Mouse (Mus musculus) hindbrain, embryonic 12.5 days (tissue): ENCODE measurements around the gene BC005624. TPM values are rescaled to one million over a fixed set of nuclear protein-coding genes. Genes with fewer than 3 reads are reported as not detected.
A peak's percentile ranks its signal among the peaks of the same experiment; 100 is the strongest.

Experiments used
- ATAC-seq: fragments of 200-750 bp; cut with Nextera tagmentation; 2 replicates; pipeline ENCODE4 v1.8.0; 2017; ENCODE audit warnings: moderate TSS enrichment; ENCODE audit not compliant: low FRiP score
- H3K27ac ChIP-seq: fragments of 300-500 bp; sonication (generic); 2 replicates; pipeline ENCODE4 v1.5.1; 2016; ENCODE audit warnings: mild to moderate bottlenecking
- H3K27me3 ChIP-seq: fragments of 300-500 bp; sonication (generic); 2 replicates; pipeline ENCODE4 v1.6.1; 2016; ENCODE audit warnings: mild to moderate bottlenecking
- H3K36me3 ChIP-seq: fragments of 300-500 bp; sonication (generic); 2 replicates; pipeline ENCODE4 v1.6.1; 2016; ENCODE audit warnings: mild to moderate bottlenecking
- H3K4me1 ChIP-seq: fragments of 300-500 bp; sonication (generic); 2 replicates; pipeline ENCODE4 v1.6.1; 2016
- H3K4me2 ChIP-seq: fragments of 300-500 bp; sonication (generic); replicated peaks from 2 replicates; pipeline ENCODE4 v1.6.1; 2016; ENCODE audit warnings: mild to moderate bottlenecking
- H3K4me3 ChIP-seq: fragments of 300-500 bp; sonication (generic); 2 replicates; pipeline ENCODE4 v1.5.1; 2016; ENCODE audit warnings: mild to moderate bottlenecking
- H3K9ac ChIP-seq: fragments of 300-500 bp; sonication (generic); 2 replicates; pipeline ENCODE4 v1.6.1; 2016; ENCODE audit warnings: mild to moderate bottlenecking, moderate library complexity
- H3K9me3 ChIP-seq: fragments of 300-500 bp; sonication (generic); replicated peaks from 2 replicates; pipeline ENCODE4 v1.6.1; 2016; ENCODE audit warnings: mild to moderate bottlenecking
- WGBS: fragments of 180-500 bp; shearing (Covaris S2); methylation state at CpG from one replicate; pipeline ENCODE4 v1.1.7; 2016; 5-methylcytosine and 5-hydroxymethylcytosine counted together
- polyA plus RNA-seq: library from polyadenylated mRNA; unstranded; fragments of >200 nt; fragmentation: Nextera tagmentation; extraction: Ambion mirVana; gene quantifications from 2 replicates; pipeline ENCODE4 v1.2.1, GENCODE M21; 2016

The BC005624 gene
- polyA plus RNA-seq, 1 experiment from 2014 or later, result 75.2 TPM

GRCm38 (mm10) chr2:31006434-31006833 lies 24.4 kb upstream of the BC005624 start:
- Histone ChIP-seq H3K27ac (no peak overlapping the region), H3K27me3 (no peaks in the 10 kb centered on the region), H3K4me1 (0 out of 2 replicates have a peak, but pooled peaks cover 2% of the 10 kb centered on the region), H3K36me3 (peaks cover 74% of the 10 kb centered on the region), H3K9me3 (no peaks in the 10 kb centered on the region), H3K4me3 (no peak overlapping the region), H3K9ac (no peak overlapping the region), H3K4me2 (no peak overlapping the region)
- 80% methylated on average over 5 of the region's 5 CpGs for WGBS
- no peak for ATAC-seq

GRCm38 (mm10) chr2:31005453-31005852 lies 23.5 kb upstream of the BC005624 start:
- no peak for ATAC-seq
- 77% methylated on average over 2 of the region's 2 CpGs for WGBS
- H3K27me3 ChIP-seq, result no peaks in the 10 kb centered on the region

GRCm38 (mm10) chr2:31002857-31003256 lies 20.9 kb upstream of the BC005624 start:
- WGBS, result 92% methylated on average over 10 of the region's 10 CpGs
- no peak overlapping the region for H3K4me2 ChIP-seq
- ATAC-seq, result no peak
- H3K27me3 ChIP-seq, result no peaks in the 10 kb centered on the region
- 0 out of 2 replicates have a peak, but pooled peaks cover 5% of the 10 kb centered on the region for H3K4me1 ChIP-seq
- no peak overlapping the region for H3K27ac ChIP-seq
- H3K36me3 ChIP-seq, result peaks cover 57% of the 10 kb centered on the region
- no peaks in the 10 kb centered on the region for H3K9me3 ChIP-seq
- no peak overlapping the region for H3K4me3 ChIP-seq
- no peak overlapping the region for H3K9ac ChIP-seq

More at GRCm38 (mm10) chr2:31005453-31005852, 23.5 kb upstream of the BC005624 start:
- no peak overlapping the region for H3K9ac ChIP-seq
- H3K4me2 ChIP-seq, result no peak overlapping the region
- no peak overlapping the region for H3K27ac ChIP-seq
- no peak overlapping the region for H3K4me3 ChIP-seq
- 0 out of 2 replicates have a peak, but pooled peaks cover 2% of the 10 kb centered on the region for H3K4me1 ChIP-seq
- no peaks in the 10 kb centered on the region for H3K9me3 ChIP-seq
- peaks cover 64% of the 10 kb centered on the region for H3K36me3 ChIP-seq

GRCm38 (mm10) chr2:30998443-30999260 lies 16.7 kb upstream of the BC005624 start:
- Histone ChIP-seq H3K4me2 (no peak overlapping the region), H3K27ac (peak overlapping the region; percentile 32; the same call in 1 of the 2 replicates), H3K4me1 (0 out of 2 replicates have a peak, but pooled peaks cover 3% of the 10 kb centered on the region), H3K27me3 (no peaks in the 10 kb centered on the region), H3K9ac (no peak overlapping the region), H3K4me3 (no peak overlapping the region), H3K36me3 (peaks cover 29% of the 10 kb centered on the region), H3K9me3 (no peaks in the 10 kb centered on the region)
- no peak for ATAC-seq
- 69% methylated on average over 8 of the region's 8 CpGs for WGBS

GRCm38 (mm10) chr2:30995432-30995996 lies 13.5 kb upstream of the BC005624 start:
- 0 out of 2 replicates have a peak, but pooled peaks cover 3% of the 10 kb centered on the region for H3K4me1 ChIP-seq
- WGBS, result 78% methylated on average over 11 of the region's 11 CpGs
- H3K27ac ChIP-seq, result no peak overlapping the region
- peaks cover 11% of the 10 kb centered on the region; the same call in 1 of the 2 replicates for H3K36me3 ChIP-seq
- no peak overlapping the region for H3K4me2 ChIP-seq
- H3K9ac ChIP-seq, result no peak overlapping the region
- no peaks in the 10 kb centered on the region for H3K27me3 ChIP-seq
- H3K9me3 ChIP-seq, result no peaks in the 10 kb centered on the region
- ATAC-seq, result no peak
- H3K4me3 ChIP-seq, result no peak overlapping the region

GRCm38 (mm10) chr2:30994853-30995252 lies 12.9 kb upstream of the BC005624 start:
- Histone ChIP-seq H3K36me3 (peaks cover 10% of the 10 kb centered on the region; the same call in 1 of the 2 replicates), H3K27me3 (no peaks in the 10 kb centered on the region), H3K9ac (no peak overlapping the region), H3K4me3 (no peak overlapping the region), H3K4me1 (0 out of 2 replicates have a peak, but pooled peaks cover 3% of the 10 kb centered on the region), H3K9me3 (no peaks in the 10 kb centered on the region), H3K4me2 (no peak overlapping the region), H3K27ac (no peak overlapping the region)
- ATAC-seq, result no peak
- 97% methylated on average over 4 of the region's 4 CpGs for WGBS

GRCm38 (mm10) chr2:30990221-30990620 lies 8.2 kb upstream of the BC005624 start:
- H3K4me2 ChIP-seq, result no peak overlapping the region
- no peaks in the 10 kb centered on the region for H3K27me3 ChIP-seq
- H3K9ac ChIP-seq, result no peak overlapping the region
- H3K4me1 ChIP-seq, result peaks cover 3% of the 10 kb centered on the region; the same call in 1 of the 2 replicates
- no peak for ATAC-seq
- 91% methylated on average over 9 of the region's 9 CpGs for WGBS
- H3K27ac ChIP-seq, result no peak overlapping the region
- H3K36me3 ChIP-seq, result 0 out of 2 replicates have a peak, but pooled peaks cover 9% of the 10 kb centered on the region
- H3K4me3 ChIP-seq, result no peak overlapping the region
- H3K9me3 ChIP-seq, result no peaks in the 10 kb centered on the region

GRCm38 (mm10) chr2:30985111-30986020 lies 3.4 kb upstream of the BC005624 start:
- 32% methylated on average over 17 of the region's 17 CpGs for WGBS
- no peak overlapping the region; the same call in 1 of the 2 replicates for H3K4me2 ChIP-seq

GRCm38 (mm10) chr2:30983024-30983423 lies 1.0 kb upstream of the BC005624 start:
- peaks cover 18% of the 10 kb centered on the region for H3K4me1 ChIP-seq
- no peaks in the 10 kb centered on the region for H3K27me3 ChIP-seq
- peak overlapping the region; percentile 80 for H3K4me2 ChIP-seq
- H3K27ac ChIP-seq, result no peak overlapping the region
- WGBS, result 56% methylated on average over 7 of the region's 7 CpGs
- peaks cover 21% of the 10 kb centered on the region for H3K36me3 ChIP-seq
- no peaks in the 10 kb centered on the region for H3K9me3 ChIP-seq
- peak overlapping the region; percentile 78 for H3K9ac ChIP-seq
- ATAC-seq, result no peak
- peak overlapping the region; percentile 74 for H3K4me3 ChIP-seq

More at GRCm38 (mm10) chr2:30985111-30986020, 3.4 kb upstream of the BC005624 start:
- no peak for ATAC-seq
- Histone ChIP-seq H3K4me3 (no peak overlapping the region), H3K9me3 (no peaks in the 10 kb centered on the region), H3K9ac (no peak overlapping the region), H3K36me3 (peaks cover 8% of the 10 kb centered on the region; the same call in 1 of the 2 replicates), H3K4me1 (peaks cover 18% of the 10 kb centered on the region), H3K27me3 (no peaks in the 10 kb centered on the region), H3K27ac (no peak overlapping the region)

- Histone ChIP-seq H3K27ac (peak within 1 kb of the TSS; percentile 80), H3K9me3 (no peaks in the 10 kb centered on the region), H3K4me3 (peak within 1 kb of the TSS; percentile 99), H3K27me3 (no peaks in the 10 kb centered on the region), H3K36me3 (peaks cover 27% of the 10 kb centered on the region), H3K4me1 (peaks cover 18% of the 10 kb centered on the region), H3K4me2 (peak within 1 kb of the TSS; percentile 93), H3K9ac (peak within 1 kb of the TSS; percentile 94)
- peak; percentile 95 for ATAC-seq
- WGBS, result 2% methylated on average over 59 of the region's 59 CpGs
These were observed 14.4 kb downstream of the BC005624 start, which contains the start of gene Tor1a for GRCm38 (mm10) chr2:30967352-30968327. Gene Tor1a (minus strand): TSS chr2:30967933.

- ATAC-seq, result no peak
- Histone ChIP-seq H3K9me3 (no peaks in the 10 kb centered on the region), H3K27me3 (no peaks in the 10 kb centered on the region), H3K4me3 (peak overlapping the region; percentile 99), H3K4me1 (peaks cover 18% of the 10 kb centered on the region), H3K36me3 (peaks cover 32% of the 10 kb centered on the region), H3K9ac (peak overlapping the region; percentile 94), H3K27ac (no peak overlapping the region), H3K4me2 (peak overlapping the region; percentile 93)
- 27% methylated on average over 16 of the region's 16 CpGs for WGBS
These were observed 15.2 kb downstream of the BC005624 start for GRCm38 (mm10) chr2:30966826-30967225.
